Mouse (Mus musculus): Measurements from ENCODE around the gene Celf1. TPM values are rescaled to one million over a fixed set of nuclear protein-coding genes. Genes with fewer than 3 reads are reported as not detected.

The Celf1 gene
- total RNA-seq (2023): 89.8 TPM

GRCm38 (mm10) chr2:90940233-90941229, at the start of gene Celf1:
Gene Celf1 (plus strand): TSS chr2:90940382.

DNA sequence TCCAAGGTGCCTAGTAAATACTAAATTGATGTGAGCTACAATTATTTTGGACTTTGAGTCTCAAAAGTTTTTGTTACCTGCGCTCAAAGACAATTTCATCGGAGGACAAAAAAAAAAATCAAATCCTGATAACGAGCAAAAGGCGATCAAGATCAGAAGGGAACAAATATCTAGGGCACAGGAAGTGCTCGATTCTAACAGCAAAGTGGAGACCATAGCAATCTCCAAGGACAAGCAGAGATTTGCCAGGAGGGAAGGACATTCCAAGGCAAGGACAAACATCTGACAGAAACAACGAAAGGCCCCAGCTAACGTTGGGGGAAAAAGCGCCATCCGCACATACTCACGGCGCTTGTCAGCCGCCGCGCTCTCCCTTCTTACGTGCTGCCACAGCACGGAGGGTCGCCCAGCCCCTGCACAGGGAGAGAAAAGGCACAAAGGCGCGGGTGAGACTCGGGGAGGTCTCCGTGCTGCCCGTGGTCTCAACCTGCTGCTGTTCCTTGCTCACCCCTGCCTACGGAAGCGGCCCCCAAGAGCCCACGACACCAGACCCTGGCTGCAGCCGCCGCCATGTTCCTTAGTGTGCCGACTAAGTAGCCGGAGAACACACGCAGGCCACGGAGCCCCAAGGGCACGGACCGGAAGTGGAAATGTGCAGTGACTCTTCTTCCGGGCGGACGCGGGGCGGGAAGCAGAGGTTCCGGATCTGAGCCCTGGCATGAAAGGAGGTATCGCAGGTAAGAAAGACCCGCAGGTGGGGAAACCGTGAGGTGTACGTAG, 35.9 kb upstream of the Celf1 start, which contains the start of the genes Kbtbd4 and Ndufs3:
TSS of gene Kbtbd4 (plus strand) at position 665 of the 780 bp plus-strand sequence.
TSS of gene Ndufs3 (minus strand) at position 752 of the 780 bp plus-strand sequence.

DNA sequence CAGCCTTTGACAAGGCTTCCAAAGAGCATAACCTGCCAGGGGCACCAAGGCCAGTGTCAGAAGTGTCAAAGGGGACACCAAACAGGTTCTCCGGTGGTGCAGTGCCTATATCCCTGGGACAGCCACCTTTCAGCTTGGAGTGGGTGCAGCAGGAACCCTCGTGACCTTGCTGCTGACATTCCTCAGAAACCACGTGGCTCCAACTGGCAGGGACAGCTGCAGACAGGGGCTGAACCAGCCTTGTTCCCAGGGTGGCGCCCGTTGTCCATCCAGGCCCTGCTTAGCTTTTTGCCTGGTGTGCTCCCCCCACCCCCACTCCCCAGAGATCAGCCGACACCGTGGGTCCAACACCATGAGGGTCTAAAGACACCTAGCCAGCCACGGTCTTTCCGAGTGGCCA, 95.2 kb downstream of the Celf1 start, which contains the start of gene Rapsn:
TSS of gene Rapsn (plus strand) at position 236 of the 400 bp plus-strand sequence.

GRCm38 (mm10) chr2:91053934-91054382, 113.8 kb downstream of the Celf1 start, which contains the start of gene Psmc3:
Gene Psmc3 (plus strand): TSS chr2:91054009.

Other genes starting within 250 kb of the Celf1 start
- gene Fnbp4, start 195.0 kb upstream of the Celf1 start, total RNA-seq (2023): 259 TPM
- gene Agbl2, start 157.7 kb upstream of the Celf1 start, total RNA-seq (2023): not detected
- 76.2 TPM for gene Mtch2, start 93.2 kb upstream of the Celf1 start, total RNA-seq (2023)
- gene C1qtnf4, start 54.5 kb upstream of the Celf1 start, total RNA-seq (2023): not detected
- gene Kbtbd4, start 35.6 kb upstream of the Celf1 start, total RNA-seq (2023): 28.3 TPM
- gene Ndufs3, start 35.6 kb upstream of the Celf1 start, total RNA-seq (2023): 132 TPM
- gene Rapsn, start 95.2 kb downstream of the Celf1 start, total RNA-seq (2023): 0.86 TPM
- 113 TPM for gene Psmc3, start 113.6 kb downstream of the Celf1 start, total RNA-seq (2023)
- 17.9 TPM for gene Slc39a13, start 130.0 kb downstream of the Celf1 start, total RNA-seq (2023)
- 8.5 TPM for gene Spi1, start 142.0 kb downstream of the Celf1 start, total RNA-seq (2023)
- not detected for gene Mybpc3, start 177.8 kb downstream of the Celf1 start, total RNA-seq (2023)
- gene Madd, start 243.5 kb downstream of the Celf1 start, total RNA-seq (2023): 263 TPM

Measured in CD8-positive naive resting alpha-beta T cell, adult 57 days (primary cell).